ENCODE assay signal across 8 mouse cellular contexts in the genomic region with DNA sequence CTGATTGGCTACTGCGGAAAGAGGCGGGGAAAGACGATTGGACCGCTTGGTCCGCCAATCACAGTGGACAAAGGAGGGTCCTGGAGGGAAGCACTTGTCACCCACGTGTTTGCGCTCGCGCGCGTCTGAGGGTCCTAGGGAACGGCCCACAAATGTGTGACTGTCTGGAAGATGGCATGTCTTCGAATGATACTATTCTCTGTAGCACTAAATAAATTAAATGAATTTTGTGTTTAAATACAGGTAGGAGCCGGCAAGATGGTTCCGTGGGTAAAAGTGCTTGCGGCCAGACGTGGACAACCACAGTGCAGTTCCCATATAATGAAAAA. TPM values are rescaled to one million over a fixed set of nuclear protein-coding genes. Genes with fewer than 3 reads are reported as not detected.
DNase-seq lines count a peak whose midpoint lies in the region; ATAC-seq and TF ChIP-seq lines count a peak whose summit lies in the region.

No protein-coding gene starts in this region.

- peak overlapping the region; percentile 65 for H3K4me2 ChIP-seq in kidney, embryonic 16.5 days (replicated peaks; ENCODE audit: low read depth, low read length)
- peak overlapping the region; percentile 55 for H3K4me2 ChIP-seq in hindbrain, postnatal 0 days (ENCODE audit: low read depth, low read length)
- peak overlapping the region; percentile 44 for H3K4me2 ChIP-seq in midbrain, postnatal 0 days (ENCODE audit: low read depth, low read length, poor library complexity, severe bottlenecking)

- peak overlapping the region; percentile 74 for H3K4me3 ChIP-seq in kidney, embryonic 16.5 days (ENCODE audit: low read length)
- peak overlapping the region; percentile 83 for H3K4me3 ChIP-seq in embryonic facial prominence, embryonic 10.5 days
- H3K4me3 ChIP-seq in hindbrain, postnatal 0 days (ENCODE audit: low read length), result peak overlapping the region; percentile 26
- H3K4me3 ChIP-seq in midbrain, postnatal 0 days (ENCODE audit: low read depth, low read length), result peak overlapping the region; percentile 85

- H3K36me3 ChIP-seq in kidney, embryonic 16.5 days (ENCODE audit: insufficient read depth, low read length), result no peaks in the 10 kb centered on the region
- no peaks in the 10 kb centered on the region for H3K36me3 ChIP-seq in embryonic facial prominence, embryonic 10.5 days (replicated peaks)
- no peaks in the 10 kb centered on the region for H3K36me3 ChIP-seq in hindbrain, postnatal 0 days (ENCODE audit: insufficient read depth, low read length)
- H3K36me3 ChIP-seq in midbrain, postnatal 0 days (ENCODE audit: insufficient read depth, low read length), result no peaks in the 10 kb centered on the region

- no peak for ATAC-seq in kidney, embryonic 16.5 days (ENCODE audit: low FRiP score, low TSS enrichment)
- no peak for ATAC-seq in hindbrain, postnatal 0 days
- ATAC-seq in midbrain, postnatal 0 days (ENCODE audit: low FRiP score), result no peak

- WGBS in kidney, embryonic 16.5 days, result 7% methylated on average over 17 of the region's 17 CpGs
- 5% methylated on average over 17 of the region's 17 CpGs for WGBS in embryonic facial prominence, embryonic 10.5 days
- WGBS in hindbrain, postnatal 0 days, result 4% methylated on average over 17 of the region's 17 CpGs
- WGBS in midbrain, postnatal 0 days, result 3% methylated on average over 17 of the region's 17 CpGs

- H3K9ac ChIP-seq in kidney, embryonic 16.5 days (replicated peaks; ENCODE audit: low read length), result no peak overlapping the region
- 0 out of 2 replicates have a peak overlapping the region, but pooled peaks have one; percentile 22 for H3K9ac ChIP-seq in hindbrain, postnatal 0 days (replicated peaks; ENCODE audit: low read length)
- H3K9ac ChIP-seq in midbrain, postnatal 0 days (replicated peaks; ENCODE audit: low read length, poor library complexity, severe bottlenecking), result no peak overlapping the region

- H3K9me3 ChIP-seq in kidney, embryonic 16.5 days (ENCODE audit: low read length), result peaks cover 5% of the 10 kb centered on the region; the same call in 1 of the 2 replicates
- H3K9me3 ChIP-seq in embryonic facial prominence, embryonic 10.5 days, result 0 out of 2 replicates have a peak, but pooled peaks cover 3% of the 10 kb centered on the region
- H3K9me3 ChIP-seq in hindbrain, postnatal 0 days (ENCODE audit: low read length), result no peaks in the 10 kb centered on the region
- H3K9me3 ChIP-seq in midbrain, postnatal 0 days (ENCODE audit: low read length), result no peaks in the 10 kb centered on the region

- no peak for DNase-seq in kidney, adult 8-10 months
- DNase-seq in embryonic facial prominence, embryonic 10.5 days (ENCODE audit: low spot score), result no peak
- DNase-seq in hindbrain, postnatal 0 days (ENCODE audit: low spot score), result no peak
- DNase-seq in midbrain, postnatal 0 days (ENCODE audit: low spot score), result no peak
- no peak for DNase-seq in cerebellum, adult 9-11 months
- DNase-seq in cerebellum, postnatal 25 days, result no peak
- no peak for DNase-seq in left cerebral cortex, adult 11 months (ENCODE audit: low spot score)

- peaks cover 11% of the 10 kb centered on the region; the same call in 1 of the 2 replicates for H3K4me1 ChIP-seq in kidney, embryonic 16.5 days (ENCODE audit: insufficient read depth, low read length)
- peaks cover 16% of the 10 kb centered on the region for H3K4me1 ChIP-seq in embryonic facial prominence, embryonic 10.5 days
- no peaks in the 10 kb centered on the region; the same call in 1 of the 2 replicates for H3K4me1 ChIP-seq in hindbrain, postnatal 0 days (ENCODE audit: insufficient read depth, low read length)
- no peaks in the 10 kb centered on the region for H3K4me1 ChIP-seq in midbrain, postnatal 0 days (ENCODE audit: insufficient read depth, low read length)

- H3K27me3 ChIP-seq in kidney, embryonic 16.5 days (ENCODE audit: insufficient read depth, low read length), result no peaks in the 10 kb centered on the region
- no peaks in the 10 kb centered on the region for H3K27me3 ChIP-seq in embryonic facial prominence, embryonic 10.5 days (replicated peaks; ENCODE audit: low read depth, poor library complexity, severe bottlenecking)
- no peaks in the 10 kb centered on the region for H3K27me3 ChIP-seq in hindbrain, postnatal 0 days (ENCODE audit: insufficient read depth, low read length)
- H3K27me3 ChIP-seq in midbrain, postnatal 0 days (ENCODE audit: insufficient read depth, low read length), result no peaks in the 10 kb centered on the region

- TF ChIP-seq CTCF in hindbrain, postnatal 0 days (IDR thresholded peaks at IDR 0.05; ENCODE audit: low read depth), result no peak
- TF ChIP-seq CTCF in midbrain, postnatal 0 days (IDR thresholded peaks at IDR 0.05), result no peak

- H3K27ac ChIP-seq in kidney, embryonic 16.5 days (ENCODE audit: low read length), result no peak overlapping the region
- H3K27ac ChIP-seq in embryonic facial prominence, embryonic 10.5 days (replicated peaks), result peak overlapping the region; percentile 95
- no peak overlapping the region for H3K27ac ChIP-seq in hindbrain, postnatal 0 days
- no peak overlapping the region for H3K27ac ChIP-seq in midbrain, postnatal 0 days (ENCODE audit: low read depth, low read length)

RNA-seq across cellular contexts. Expression of a gene that starts 1.4 kb away (rescaled TPM):
- 4.0 TPM in 2 replicates for polyA plus RNA-seq in kidney, embryonic 16.5 days (2015; fragmentation: Nextera tagmentation; extraction: Ambion mirVana)
- 3.6 and 3.7 TPM in 2 replicates for polyA plus RNA-seq in embryonic facial prominence, embryonic 10.5 days (2016; fragmentation: Nextera tagmentation; extraction: Ambion mirVana)
- total RNA-seq in hindbrain, postnatal 0 days (2014; rRNA removed), result 10.1 and 10.5 TPM in 2 replicates
- polyA plus RNA-seq in hindbrain, postnatal 0 days (2015; fragmentation: Nextera tagmentation; extraction: Ambion mirVana), result 6.2 and 6.9 TPM in 2 replicates
- total RNA-seq in midbrain, postnatal 0 days (2014; rRNA removed), result 12.6 TPM in 2 replicates
- polyA plus RNA-seq in midbrain, postnatal 0 days (2015; fragmentation: Nextera tagmentation; extraction: Ambion mirVana), result 3.8 and 4.9 TPM in 2 replicates

RNA-seq across cellular contexts. Expression of a gene that starts 53.4 kb away (rescaled TPM):
- 3.9 and 4.1 TPM in 2 replicates for polyA plus RNA-seq in kidney, embryonic 16.5 days (2015; fragmentation: Nextera tagmentation; extraction: Ambion mirVana)
- 0.24 TPM in 1 of 2 replicates, not detected in the other for polyA plus RNA-seq in embryonic facial prominence, embryonic 10.5 days (2016; fragmentation: Nextera tagmentation; extraction: Ambion mirVana)
- total RNA-seq in hindbrain, postnatal 0 days (2014; rRNA removed), result 3.8 and 4.8 TPM in 2 replicates
- 3.3 and 3.4 TPM in 2 replicates for polyA plus RNA-seq in hindbrain, postnatal 0 days (2015; fragmentation: Nextera tagmentation; extraction: Ambion mirVana)
- 3.6 and 5.4 TPM in 2 replicates for total RNA-seq in midbrain, postnatal 0 days (2014; rRNA removed)
- 2.0 and 2.2 TPM in 2 replicates for polyA plus RNA-seq in midbrain, postnatal 0 days (2015; fragmentation: Nextera tagmentation; extraction: Ambion mirVana)

Comparison
In these comparisons a context has a peak if more than half of its experiments do, and no peak if none do; other contexts are left out.
1. H3K4me3 ChIP-seq: peak in every context shown above with its lines; median percentile 85 in midbrain, postnatal 0 days; 83 in embryonic facial prominence, embryonic 10.5 days; 74 in kidney, embryonic 16.5 days; 26 in hindbrain, postnatal 0 days.